Mouse (Mus musculus) layer of hippocampus, postnatal 10 days (tissue): ENCODE data around the gene Dmac2. TPM values are rescaled to one million over a fixed set of nuclear protein-coding genes. Genes with fewer than 3 reads are reported as not detected.
"Not testable (repeated sequence)": the region's sequence is repeated elsewhere in the genome, so short reads cannot be mapped to it uniquely, and the experiment has no call there.

ENCODE experiments used
- DNase-seq, 2 experiments: peaks; one replicate each; pipeline ENCODE4 v3.0.0; 2021; ENCODE audit warnings: low spot score in 2 of 2
- long read RNA-seq: library from polyadenylated mRNA; stranded (forward); transcript quantifications from one replicate; pipeline ENCODE4 v2.0.0, GENCODE M21; 2023
- total RNA-seq, 2 experiments: library from RNA; stranded (reverse); gene quantifications; 2 replicates each; pipeline ENCODE4 v1.2.3; 2021

The Dmac2 gene
- total RNA-seq = 10 to 100 TPM; 27.3 to 29.8 TPM
- long read RNA-seq, transcript Dmac2-201 (6 exons, 1,465 nt) = major isoform, 15 of 26 reads
- long read RNA-seq, partial matches to known transcripts = 1 of 26 reads
- long read RNA-seq, other reads (novel, unspliced or antisense) = 10 of 26 reads

DNA sequence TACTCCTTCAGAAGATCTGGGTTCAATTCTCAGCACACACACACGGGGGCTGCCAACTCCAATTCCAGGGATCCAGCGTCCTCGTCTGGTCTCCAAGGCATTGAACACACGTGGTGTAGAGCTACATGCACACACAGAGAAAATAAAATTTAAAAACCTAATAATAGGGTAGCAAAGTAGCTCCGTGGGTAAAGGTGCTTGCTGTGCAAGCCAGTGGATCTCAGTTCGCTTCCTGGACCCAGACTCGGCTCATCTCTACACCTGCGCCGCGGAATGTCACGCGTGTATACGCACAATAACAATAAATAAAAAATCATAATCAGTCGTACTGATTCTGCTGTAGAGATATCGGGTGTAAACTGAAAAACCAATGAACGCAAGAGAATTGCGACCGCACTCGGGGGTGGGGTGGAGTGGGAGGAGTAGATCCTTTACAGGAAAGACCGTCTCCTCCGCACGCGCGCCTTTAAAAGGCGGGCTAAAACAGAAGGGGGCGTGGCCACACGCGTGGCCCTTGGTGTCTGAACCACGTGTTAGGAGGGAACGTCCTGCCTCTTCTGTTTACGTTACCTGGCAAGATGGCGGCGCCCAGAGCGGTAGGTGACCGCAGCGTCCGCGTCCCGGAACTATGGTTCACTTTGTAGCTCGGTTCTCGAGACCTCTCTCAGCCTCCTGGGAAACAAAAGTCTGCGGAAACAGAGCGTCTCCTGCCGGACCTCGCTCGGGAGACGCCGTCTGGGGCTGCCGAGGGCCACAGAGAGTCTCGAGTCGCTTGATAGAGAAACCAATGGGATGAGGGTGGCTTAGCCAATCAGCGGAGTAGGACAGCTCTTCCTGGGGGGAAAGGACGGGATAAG is at the start of gene Dmac2:
Dmac2 (plus strand) TSS at position 550 of the 857 bp plus-strand sequence.
- DNase-seq = peak; percentile 89 to 91

DNA sequence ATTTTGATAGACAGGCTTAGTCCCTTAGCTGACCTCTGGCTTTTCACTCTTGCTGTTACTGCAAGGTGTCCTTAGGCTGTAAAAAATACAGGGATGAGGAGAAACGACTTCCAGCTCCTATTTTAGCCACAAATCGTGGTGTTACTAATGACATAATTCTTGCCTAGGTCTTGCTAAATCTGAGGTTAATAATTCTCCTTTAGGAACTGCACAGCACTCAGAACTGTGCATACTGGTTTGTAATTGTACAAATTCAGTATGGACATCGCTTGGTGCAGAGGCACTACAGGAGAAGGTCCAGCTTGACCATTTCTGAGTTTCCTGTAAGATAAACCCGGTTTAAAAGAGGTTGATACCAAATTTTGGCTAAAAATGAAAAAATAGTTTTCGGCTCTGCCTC is 45.4 kb upstream of the Dmac2 start:
- not testable (repeated sequence) for DNase-seq

DNA sequence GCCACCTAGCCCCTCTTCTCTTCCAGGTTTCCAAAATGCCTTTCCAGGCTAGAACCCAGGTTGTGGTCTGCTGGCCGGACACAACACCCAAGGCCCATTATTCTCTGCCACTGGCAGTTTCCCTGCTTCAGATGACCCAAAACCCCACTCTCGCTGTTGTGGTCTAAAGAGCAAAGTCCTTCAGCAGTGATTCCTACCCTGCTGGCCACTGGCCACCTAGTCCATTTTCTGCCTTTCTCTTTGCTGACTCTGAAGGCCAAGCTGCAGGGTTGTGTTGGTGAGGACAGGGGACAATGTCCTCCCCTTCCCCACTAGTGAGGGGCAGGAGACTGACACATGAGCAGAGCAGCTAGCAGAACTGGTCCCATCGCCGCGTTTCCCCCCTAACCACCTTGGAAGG is 44.1 kb upstream of the Dmac2 start:
- no peak for DNase-seq

DNA sequence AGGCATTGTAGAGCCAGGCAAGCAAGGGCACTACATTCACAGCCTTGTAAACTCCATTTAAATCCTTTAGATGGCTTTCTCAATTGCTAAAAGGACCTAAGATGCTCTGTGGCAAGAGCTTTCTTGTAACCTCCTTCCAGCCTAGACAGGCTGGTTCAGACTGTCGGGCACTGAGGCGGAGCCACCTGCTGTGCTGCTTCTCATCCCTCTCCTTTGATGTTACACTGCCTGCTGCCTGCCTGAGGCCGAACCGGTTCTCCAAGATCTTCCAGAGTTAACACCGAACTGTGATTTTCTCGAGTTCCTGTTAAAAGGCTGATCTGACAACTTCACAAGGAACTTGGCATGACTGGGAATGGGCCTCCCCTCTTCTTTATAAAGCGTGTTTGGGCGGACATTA is 43.3 kb upstream of the Dmac2 start:
- DNase-seq = no peak

DNA sequence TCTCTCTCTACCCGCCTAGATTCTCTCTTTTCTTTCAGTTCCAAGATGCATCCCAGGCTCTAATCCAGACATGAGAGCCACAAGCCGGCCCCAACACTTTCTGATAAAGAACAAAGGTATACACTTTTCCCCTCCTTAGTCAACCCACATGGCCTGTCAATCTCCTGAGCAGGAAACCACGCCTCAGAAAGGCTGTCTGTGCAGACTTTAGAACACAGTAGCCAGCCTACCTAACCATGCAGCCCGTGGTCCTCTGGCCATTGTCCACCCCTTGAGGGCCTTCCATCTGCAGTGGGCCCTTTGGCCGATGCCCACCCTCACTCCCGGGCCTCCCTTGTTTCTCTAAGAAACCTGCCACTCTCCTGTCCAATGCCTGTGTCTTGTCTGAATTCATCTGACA is 42.9 kb upstream of the Dmac2 start:
- DNase-seq = not testable (repeated sequence)

DNA sequence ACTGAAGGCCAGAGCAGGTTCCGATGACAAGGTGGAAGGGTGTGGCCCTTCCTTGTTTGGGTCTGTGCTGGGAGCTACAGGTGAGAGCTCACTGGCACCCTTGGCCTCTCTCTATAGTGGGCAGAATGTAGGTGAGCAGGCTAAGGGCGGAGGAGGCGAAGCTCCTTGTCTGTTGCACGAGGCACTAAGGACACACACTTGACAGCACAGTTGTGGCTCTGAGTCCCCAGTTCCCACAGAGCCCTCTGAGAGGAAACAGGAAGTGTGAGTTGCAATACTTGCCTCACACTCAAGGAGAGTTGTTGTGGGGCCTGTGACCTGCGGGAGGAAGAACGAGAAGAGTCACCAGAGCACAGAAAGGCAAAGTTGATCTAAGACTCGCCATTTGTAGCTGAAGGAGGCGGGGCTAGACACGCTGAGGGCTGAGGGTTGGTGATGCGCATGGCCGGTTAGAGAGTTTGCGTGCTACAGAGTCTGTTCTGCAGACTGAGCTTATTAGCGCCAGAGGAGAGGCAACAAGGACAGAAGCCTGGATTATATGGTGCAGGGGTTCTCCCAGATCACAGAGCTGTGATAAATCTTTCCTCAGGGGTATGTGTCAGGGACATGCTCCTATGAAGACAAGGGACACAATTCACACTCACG is 42.3 kb upstream of the Dmac2 start:
- DNase-seq = not testable (repeated sequence)

DNA sequence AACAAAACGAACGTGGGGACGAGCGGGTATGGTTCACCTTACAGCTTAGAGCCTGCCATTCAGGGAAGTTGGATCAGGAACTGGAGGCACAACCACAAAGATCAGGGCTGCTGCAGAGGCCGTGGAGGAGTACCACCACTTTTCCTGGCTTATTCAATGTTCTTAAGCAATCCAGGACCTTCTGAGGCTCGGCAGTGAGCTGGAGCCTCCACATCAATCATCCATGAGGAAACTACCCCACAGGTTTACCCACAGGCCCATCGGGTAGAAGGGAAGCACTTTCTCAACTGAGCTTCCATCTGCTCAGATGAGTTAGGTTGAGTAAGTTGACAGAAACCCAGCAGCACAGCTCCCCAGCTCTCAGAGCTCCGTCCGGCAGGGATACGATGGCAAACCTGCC is 39.8 kb upstream of the Dmac2 start:
- no peak for DNase-seq

DNA sequence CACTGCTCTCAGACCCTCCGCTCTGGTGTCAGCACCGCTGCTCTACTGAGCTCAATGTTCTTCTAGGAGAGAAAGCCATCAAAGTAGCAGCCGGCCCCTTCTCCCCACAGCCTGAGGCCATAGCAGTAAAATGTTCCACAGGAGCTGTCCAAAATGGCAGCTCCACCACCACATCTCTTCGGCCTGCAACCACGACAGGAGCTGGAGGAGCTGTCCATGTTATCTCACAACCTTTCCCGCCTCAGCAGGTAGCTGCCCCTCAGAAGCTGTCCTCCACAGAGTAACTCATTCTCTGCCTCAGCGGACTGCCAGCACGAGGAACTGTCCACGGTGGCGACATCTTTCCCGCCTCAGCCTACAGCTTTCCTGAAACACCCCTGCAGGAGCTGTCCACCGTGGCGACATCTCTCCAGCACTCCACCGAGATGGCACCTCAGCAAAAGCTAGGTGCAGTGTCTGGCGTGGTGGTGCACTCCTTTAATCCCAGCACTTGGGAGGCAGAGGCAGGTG is 36.9 kb upstream of the Dmac2 start:
- DNase-seq = no peak

DNA sequence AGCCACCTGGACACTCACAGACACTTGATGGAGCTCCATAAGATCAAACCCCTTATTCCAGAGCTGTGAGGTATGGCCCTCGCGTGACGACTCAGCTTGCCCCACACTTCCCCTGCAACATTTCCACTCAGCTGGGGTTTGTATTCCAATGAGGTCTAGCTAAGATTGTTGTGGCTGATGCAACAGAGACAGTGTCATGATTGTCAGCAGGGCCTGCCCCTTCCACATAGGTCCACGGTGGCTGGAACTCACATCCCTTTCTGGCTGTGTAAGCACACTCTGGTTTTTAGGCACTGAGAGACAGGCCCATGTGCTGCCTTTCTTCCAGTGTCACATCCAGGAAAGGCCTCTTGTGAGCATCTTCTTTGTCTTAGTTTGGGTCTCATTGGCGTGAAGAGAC is 34.6 kb upstream of the Dmac2 start:
- DNase-seq = no peak

DNA sequence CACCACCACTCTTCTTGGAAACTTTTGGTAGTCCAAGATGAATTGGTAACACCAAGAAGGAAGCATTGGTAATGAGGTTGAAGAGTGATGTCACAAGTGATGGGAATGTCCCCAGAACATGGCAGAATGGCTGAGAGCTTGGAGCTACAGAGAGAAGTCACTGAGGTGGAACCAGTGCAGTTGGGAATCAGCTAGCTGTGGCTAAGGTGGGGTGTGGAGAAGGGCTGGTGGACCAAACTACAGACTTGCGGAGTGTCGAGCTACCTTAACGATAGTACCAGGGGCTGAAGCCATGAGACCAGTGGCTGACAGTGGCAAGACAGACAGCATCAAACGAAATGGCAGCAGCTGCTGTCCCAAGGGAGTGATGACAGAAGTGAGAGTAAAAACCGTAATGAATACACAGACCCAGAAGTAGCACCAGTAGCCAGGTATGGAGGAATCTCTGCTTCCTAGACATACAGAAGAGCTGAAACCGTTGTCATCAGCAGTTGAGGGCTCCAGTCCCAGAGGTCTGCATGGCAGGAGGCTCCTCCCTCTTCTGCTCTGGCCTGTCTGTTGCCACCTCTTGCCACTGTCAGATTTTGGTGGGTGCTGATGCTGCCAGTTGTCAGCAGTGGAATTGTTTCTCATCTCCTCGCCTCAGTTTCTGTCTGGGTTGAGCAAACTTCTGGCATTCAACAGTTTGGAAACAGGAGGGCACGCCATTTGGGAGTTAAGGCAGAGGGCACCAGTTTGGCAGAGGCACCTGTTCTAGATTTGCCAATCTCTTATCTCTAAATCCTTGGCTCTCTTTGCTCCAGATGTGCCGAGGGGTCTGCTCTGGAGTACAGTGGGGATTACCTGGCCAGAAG is 33.6 kb upstream of the Dmac2 start:
- no peak for DNase-seq

DNA sequence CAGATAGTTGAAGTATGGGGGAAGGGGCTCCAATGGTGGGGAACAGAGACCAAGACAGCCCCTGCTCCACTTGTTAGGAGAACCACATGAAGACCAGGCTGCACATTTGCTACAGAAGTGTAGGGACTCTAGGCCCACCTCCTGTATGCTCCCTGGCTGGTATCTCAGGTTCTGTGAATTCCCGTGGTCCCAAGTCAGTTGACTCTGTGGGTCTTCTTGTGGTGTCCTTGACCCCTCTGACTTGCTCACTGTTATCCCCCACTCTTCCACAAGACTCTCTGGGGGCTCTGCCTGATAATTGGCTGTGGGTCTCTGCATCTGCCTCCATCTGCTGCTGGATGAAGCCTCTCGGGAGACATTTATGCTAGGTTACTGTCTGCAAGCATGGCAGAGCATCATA is 28.0 kb upstream of the Dmac2 start:
- DNase-seq = no peak

DNA sequence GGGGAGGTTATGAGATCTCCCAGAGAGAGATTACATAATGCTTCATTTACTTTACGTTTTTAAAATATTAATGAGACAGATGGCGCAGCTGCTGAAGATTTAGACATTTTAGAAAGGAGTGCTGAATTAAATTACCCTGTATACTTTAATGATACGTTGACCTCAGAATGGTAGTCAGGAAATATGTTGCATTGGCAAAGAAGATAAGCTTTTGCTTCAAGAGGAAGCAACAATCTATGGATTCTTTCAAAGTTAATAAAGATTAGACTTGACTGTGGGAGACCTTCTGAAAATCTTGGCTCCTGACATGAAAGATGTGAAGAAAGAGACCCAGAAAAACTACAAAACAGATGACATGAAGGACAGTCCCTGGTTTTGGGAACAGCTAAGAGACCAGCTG is 25.4 kb upstream of the Dmac2 start:
- no peak for DNase-seq

DNA sequence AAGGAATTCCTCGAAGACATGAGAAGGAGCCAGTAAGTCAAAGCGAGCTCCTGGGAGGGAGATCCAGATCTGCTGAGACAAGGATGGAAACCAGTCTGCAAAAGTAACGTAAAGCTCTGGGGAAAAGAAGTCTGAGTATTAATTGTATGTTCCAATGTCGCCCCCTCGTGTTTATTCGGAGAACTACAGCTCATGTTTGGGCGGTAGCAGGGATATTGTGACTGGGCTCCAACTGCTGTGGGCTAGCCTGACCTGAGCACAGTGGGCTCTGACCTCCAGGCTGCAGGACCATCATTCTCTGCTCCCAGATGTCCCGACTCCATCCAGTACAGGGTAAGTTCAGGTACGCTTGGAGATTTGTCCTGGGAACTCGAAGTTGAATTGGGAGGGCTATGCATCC is 19.6 kb upstream of the Dmac2 start:
- DNase-seq = peak; percentile 84 to 87

DNA sequence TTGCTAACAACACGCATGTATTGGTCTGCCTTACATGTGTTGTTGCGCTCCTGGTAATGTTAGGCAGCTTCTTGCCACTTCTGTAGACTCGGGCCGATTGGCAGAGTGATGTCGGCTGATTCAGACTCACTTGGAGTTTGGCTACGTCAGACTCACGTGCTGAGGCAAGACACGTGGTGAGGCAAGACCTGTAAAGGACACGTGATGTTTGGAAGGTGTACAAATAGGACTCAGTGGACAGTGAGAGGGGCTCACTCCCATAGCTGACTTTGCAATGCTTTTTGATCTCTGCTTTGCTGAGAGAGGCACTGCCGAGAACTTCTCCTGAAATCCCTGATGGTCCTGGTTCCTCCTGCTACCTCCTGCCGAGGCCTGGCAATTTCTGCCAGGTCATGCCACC is 18.5 kb upstream of the Dmac2 start:
- no peak for DNase-seq

DNA sequence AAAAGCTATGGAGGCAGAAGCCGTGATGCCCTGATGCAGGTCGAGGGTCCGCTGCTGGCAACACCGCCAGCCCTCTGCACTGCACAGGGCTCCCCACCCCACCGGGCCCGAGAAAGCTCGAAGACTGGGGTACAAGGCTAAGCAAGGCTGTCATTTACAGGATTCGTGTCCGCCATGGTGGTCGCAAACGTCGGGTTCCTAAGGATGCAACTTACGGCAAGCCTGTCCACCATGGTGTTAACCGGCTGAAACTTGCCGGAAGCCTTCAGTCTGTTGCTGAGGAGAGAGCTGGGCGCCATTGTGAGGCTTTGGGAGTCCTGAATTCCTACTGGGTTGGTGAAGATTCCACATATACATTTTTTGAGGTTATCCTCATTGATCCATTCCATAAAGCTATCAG is 17.9 kb upstream of the Dmac2 start:
- DNase-seq = no peak

DNA sequence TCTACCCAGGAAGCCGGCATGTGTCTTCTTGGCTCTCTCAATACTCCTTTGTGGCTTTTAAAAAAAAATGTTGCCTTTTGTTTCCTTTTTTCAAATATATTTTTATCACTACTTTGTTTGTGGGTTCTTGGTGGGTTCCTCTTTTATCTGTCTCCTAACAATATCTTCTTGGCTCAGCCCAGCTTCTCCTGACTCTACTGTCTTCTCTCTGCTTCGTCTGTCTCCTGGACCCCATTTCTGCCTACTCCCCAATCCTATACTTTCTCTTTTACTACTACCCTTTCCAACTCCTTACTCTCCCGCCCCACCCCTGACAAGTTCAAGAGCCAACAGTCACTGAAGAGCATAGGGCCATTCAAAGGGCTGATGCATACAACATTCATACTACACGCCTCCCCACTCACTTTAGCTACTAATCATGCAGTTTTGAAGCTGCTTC is 12.6 kb upstream of the Dmac2 start:
- no peak for DNase-seq

DNA sequence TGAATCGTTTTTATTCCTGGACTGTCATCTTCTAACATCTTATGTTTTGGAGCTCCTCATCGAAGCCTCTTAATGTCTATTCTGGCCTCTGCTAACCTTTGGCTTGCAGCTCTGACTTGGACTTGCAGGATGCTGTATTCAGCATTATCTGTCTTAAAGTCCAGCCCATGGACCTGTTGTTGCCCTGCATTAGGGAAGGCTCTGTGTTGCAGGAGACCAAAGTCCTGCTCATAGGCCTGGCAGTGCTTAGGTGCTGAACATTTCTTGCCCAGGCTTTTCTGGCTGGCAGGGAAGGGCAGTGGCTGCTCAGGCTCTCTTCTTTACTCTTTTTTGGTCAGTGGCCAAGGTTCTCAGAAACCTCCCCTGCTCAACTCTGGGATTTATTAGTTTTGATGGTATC is 12.0 kb upstream of the Dmac2 start:
- no peak for DNase-seq

DNA sequence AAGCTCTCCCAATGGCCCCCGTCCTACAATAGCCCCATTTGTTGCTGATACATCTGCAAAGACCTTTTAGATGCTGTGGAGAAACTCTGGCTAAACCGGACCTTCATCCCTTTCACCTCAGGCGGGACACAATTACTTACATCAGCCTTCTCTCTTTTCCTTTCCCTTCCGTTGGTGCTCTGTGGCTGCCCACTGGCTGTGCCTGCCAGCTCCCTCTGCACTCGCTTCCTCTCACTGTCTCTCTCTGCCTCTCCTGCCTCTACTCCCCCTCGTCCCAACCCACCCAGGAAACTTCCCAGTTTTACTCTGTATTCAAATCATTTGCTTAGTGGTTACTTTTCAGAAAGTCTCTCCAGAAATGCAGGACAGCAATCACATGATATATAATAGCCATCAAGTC is 9.2 kb upstream of the Dmac2 start:
- DNase-seq = no peak

DNA sequence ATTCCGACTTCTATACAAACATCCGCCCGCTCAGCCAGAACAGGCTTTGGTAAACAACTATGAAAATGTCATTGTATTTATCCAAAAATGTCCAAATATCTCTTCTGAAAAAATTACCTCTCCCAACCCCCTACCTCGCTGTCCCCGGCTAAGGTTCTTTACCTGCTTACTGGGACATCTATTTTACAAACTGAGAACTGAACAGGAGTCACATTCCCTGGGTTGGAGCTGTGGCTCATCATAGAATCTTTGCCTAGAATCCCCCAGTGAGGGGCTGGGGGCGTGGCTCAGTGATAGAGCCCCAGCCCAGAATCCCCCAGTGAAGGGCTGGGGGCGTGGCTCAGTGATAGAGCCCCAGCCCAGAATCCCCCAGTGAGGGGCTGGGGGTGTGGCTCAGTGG is 7.7 kb upstream of the Dmac2 start:
- no peak for DNase-seq

DNA sequence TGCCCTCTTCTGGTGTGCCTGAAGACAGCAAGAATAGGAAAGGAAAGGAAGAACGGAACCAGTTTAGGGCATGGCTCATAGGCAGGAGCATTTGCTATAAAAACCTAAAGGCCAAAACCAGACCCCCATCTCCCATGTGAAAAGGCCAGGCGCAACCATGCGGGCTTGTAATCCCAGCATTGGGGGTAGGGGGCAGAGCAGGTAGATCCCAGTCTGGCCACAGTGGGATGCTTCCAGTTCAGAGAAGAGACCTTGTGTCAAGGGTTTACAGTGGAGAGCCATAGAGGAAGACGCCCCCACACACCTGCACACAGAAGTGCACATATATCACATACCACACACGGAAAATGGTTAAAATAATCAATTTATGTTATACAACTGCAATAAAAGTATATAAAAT is 5.1 kb upstream of the Dmac2 start:
- no peak for DNase-seq
